12 mouse cellular contexts compared by ENCODE assay signal in the genomic region with DNA sequence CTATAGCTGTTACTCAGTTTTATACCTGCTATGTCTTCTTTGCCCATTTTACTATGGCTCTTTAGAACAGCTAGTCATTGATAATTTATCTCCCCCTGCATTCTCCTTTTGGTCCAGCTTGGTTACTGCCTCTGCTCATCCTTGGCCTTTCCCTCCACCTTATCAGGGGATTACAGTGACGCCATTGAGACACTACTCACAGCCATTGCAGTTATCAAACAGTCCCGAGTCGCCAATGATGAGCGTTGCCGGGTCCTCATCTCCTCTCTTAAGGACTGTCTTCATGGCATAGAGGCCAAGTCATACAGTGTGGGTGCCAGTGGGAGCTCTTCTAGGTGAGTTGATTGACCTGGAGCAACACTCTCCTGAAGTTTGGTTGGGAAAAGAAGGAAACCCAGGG.
"Had no signal": no experiment of that assay in that cellular context is flagged by ENCODE, and none has a peak within 500 bp of the region (broad histone marks: within the 10 kb centered on the region; RNA-seq: fewer than 3 reads in every experiment).

No protein-coding gene starts in this region.

- H3K27ac ChIP-seq: limb, embryonic 15.5 days; midbrain, embryonic 13.5 days; stomach, postnatal 0 days had no signal

- H3K27me3 ChIP-seq: limb, embryonic 15.5 days; midbrain, embryonic 13.5 days had no signal

- H3K9me3 ChIP-seq: limb, embryonic 15.5 days; midbrain, embryonic 13.5 days had no signal

- H3K4me1 ChIP-seq: limb, embryonic 15.5 days; midbrain, embryonic 13.5 days had no signal

- DNase-seq: kidney, adult 2 months; kidney, postnatal 36 days; layer of hippocampus, adult 9-11 months; layer of hippocampus, postnatal 36 days; lung, embryonic 14.5 days; lung, postnatal 10 days; lung, postnatal 4 days; right cerebral cortex, postnatal 14 days had no signal

- H3K4me2 ChIP-seq: limb, embryonic 15.5 days; lung, embryonic 14.5 days; midbrain, embryonic 13.5 days had no signal

- ATAC-seq: intestine, embryonic 16.5 days; midbrain, embryonic 13.5 days had no signal

- H3K9ac ChIP-seq: limb, embryonic 15.5 days; lung, embryonic 14.5 days; midbrain, embryonic 13.5 days had no signal

- H3K4me3 ChIP-seq: limb, embryonic 15.5 days; midbrain, embryonic 13.5 days had no signal
